Mouse (Mus musculus) limb, embryonic 13.5 days (tissue): ENCODE data around the gene Adam10. TPM values are rescaled to one million over a fixed set of nuclear protein-coding genes. Genes with fewer than 3 reads are reported as not detected.

Source experiments
- ATAC-seq: fragments of 200-750 bp; cut with Nextera tagmentation; 2 replicates; pipeline ENCODE4 v1.8.0; 2017; ENCODE audit warnings: low read depth, moderate number of reproducible peaks, moderate TSS enrichment; ENCODE audit not compliant: low FRiP score
- H3K27ac ChIP-seq: fragments of 300-500 bp; sonication (generic); 2 replicates; pipeline ENCODE4 v1.5.1; 2015; ENCODE audit warnings: inconsistent platforms, mild to moderate bottlenecking, moderate library complexity
- H3K27me3 ChIP-seq: fragments of 300-500 bp; sonication (generic); 2 replicates; pipeline ENCODE4 v1.6.1; 2015; ENCODE audit warnings: mild to moderate bottlenecking, inconsistent platforms
- H3K36me3 ChIP-seq: fragments of 300-500 bp; sonication (generic); 2 replicates; pipeline ENCODE4 v1.6.1; 2015; ENCODE audit warnings: inconsistent platforms, mild to moderate bottlenecking, moderate library complexity
- H3K4me1 ChIP-seq: fragments of 300-500 bp; sonication (generic); 2 replicates; pipeline ENCODE4 v1.6.1; 2015; ENCODE audit warnings: inconsistent platforms
- H3K4me2 ChIP-seq: fragments of 300-500 bp; sonication (generic); replicated peaks from 2 replicates; pipeline ENCODE4 v1.6.1; 2015; ENCODE audit warnings: inconsistent platforms, mild to moderate bottlenecking, moderate library complexity
- H3K4me3 ChIP-seq: fragments of 300-500 bp; sonication (generic); 2 replicates; pipeline ENCODE4 v1.5.1; 2015; ENCODE audit warnings: moderate library complexity, mild to moderate bottlenecking, inconsistent platforms
- H3K9ac ChIP-seq: fragments of 300-500 bp; sonication (generic); 2 replicates; pipeline ENCODE4 v1.6.1; 2015; ENCODE audit warnings: mild to moderate bottlenecking, inconsistent platforms
- H3K9me3 ChIP-seq: fragments of 300-500 bp; sonication (generic); 2 replicates; pipeline ENCODE4 v1.6.1; 2016; ENCODE audit warnings: inconsistent platforms
- WGBS: fragments of 180-500 bp; shearing (Covaris S2); methylation state at CpG from one replicate; pipeline ENCODE4 v1.1.7; 2015; 5-methylcytosine and 5-hydroxymethylcytosine counted together
- polyA plus RNA-seq: library from polyadenylated mRNA; unstranded; fragments of >200 nt; fragmentation: Nextera tagmentation; extraction: Ambion mirVana; gene quantifications from 2 replicates; pipeline ENCODE4 v1.2.1, GENCODE M21; 2015

Gene Adam10
- 60.6 and 64.6 TPM in 2 replicates for polyA plus RNA-seq

DNA sequence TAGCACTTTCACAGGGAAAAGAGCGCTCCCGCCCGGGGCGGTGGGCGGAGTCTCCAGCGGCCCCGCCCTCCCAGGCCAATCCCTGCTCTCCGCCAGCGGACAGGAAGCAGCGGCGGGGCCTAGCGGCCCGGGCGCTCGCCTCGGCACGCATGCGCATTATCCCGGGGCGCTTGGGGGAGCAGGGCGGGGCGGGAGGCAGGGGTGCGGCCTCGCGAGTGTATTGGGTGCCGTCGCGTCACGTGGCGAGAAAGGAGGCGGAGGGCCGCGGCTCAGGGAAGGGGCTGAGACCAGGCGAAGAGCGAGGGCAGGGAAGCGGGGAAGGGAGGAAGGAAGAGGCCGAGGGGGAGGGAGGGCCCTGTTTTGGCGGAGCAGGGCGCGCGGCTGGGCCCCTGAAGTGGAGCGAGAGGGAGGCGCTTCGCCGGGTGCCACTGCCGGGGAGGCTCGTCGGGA is at the start of gene Adam10:
Adam10 (plus strand) TSS at position 316 of the 450 bp plus-strand sequence.
- Histone ChIP-seq H3K4me2 (peak within 1 kb of the TSS; percentile 80), H3K27me3 (no peaks in the 10 kb centered on the region), H3K4me3 (peak within 1 kb of the TSS; percentile 96), H3K9me3 (0 out of 2 replicates have a peak, but pooled peaks cover 2% of the 10 kb centered on the region), H3K4me1 (peaks cover 17% of the 10 kb centered on the region), H3K9ac (peak within 1 kb of the TSS; percentile 97), H3K36me3 (no peaks in the 10 kb centered on the region), H3K27ac (peak within 1 kb of the TSS; percentile 96)
- peak; percentile 99 for ATAC-seq
- WGBS, result 1% methylated on average over 45 of the region's 48 CpGs

DNA sequence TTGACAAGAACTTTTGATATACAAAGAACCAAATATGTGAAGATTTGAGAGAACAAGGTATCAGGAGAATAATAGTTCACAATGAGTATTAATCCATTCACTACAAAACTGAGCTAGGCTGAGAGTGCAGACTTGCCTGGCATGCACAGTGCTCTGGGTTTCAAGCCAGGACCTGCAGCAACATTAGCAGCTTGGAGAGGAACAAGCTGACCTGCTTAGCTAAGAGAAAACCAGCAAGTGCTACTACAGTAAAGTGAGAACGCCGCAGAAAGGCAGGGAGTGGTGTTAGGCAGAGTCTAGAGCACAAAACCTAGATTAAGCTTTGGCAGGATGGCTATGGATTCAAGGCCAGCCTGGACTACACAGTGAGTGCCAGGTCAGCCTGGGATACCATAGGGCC is 49.1 kb upstream of the Adam10 start:
- H3K4me3 ChIP-seq, result no peak overlapping the region
- H3K36me3 ChIP-seq, result no peaks in the 10 kb centered on the region
- H3K27me3 ChIP-seq, result no peaks in the 10 kb centered on the region
- no peaks in the 10 kb centered on the region; the same call in 1 of the 2 replicates for H3K4me1 ChIP-seq
- H3K27ac ChIP-seq, result no peak overlapping the region
- H3K9me3 ChIP-seq, result no peaks in the 10 kb centered on the region
- no peak for ATAC-seq
- 87% methylated on average over 2 of the region's 2 CpGs for WGBS
- H3K4me2 ChIP-seq, result no peak overlapping the region
- H3K9ac ChIP-seq, result no peak overlapping the region

DNA sequence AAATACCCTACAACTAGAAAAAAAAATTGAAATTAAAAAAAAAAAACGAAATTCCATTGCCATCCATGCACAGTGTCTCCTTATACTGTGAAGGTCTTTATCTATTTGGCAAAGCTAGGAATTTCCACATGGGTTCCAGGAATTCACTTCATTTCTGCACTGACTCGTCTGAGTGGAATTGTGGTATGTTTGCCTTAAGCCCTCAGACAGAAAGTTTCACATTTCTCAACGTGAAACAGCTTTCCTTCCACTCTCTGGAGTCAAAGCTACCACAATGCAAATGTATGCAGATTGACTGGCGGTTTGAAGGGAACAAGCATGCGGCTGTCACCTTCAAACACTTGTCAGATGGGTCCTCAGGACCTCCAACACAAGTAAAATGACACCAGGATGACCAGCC is 47.1 kb upstream of the Adam10 start:
- Histone ChIP-seq H3K9ac (no peak overlapping the region), H3K4me2 (no peak overlapping the region), H3K36me3 (no peaks in the 10 kb centered on the region), H3K4me1 (no peaks in the 10 kb centered on the region; the same call in 1 of the 2 replicates), H3K27me3 (no peaks in the 10 kb centered on the region), H3K4me3 (no peak overlapping the region), H3K9me3 (no peaks in the 10 kb centered on the region), H3K27ac (no peak overlapping the region)
- WGBS, result 20% methylated on average over 5 of the region's 5 CpGs
- no peak for ATAC-seq

DNA sequence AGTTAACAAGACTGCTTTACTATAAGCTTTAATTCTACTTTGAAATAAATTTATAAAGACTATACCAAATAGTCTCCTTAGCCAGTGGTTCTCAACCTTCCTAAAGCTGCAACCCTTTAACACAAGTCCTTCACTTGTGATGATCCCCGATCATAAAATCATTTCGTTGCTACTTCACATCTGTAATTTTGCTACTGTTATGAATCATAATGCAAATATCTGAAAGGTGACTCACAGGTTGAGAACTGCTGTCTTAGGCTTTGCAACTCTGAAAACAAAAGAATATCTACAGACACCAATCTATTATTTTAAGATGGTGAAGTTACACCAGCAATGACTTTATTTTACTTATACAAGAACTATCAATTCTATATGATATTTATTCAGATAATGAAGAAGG is 42.0 kb upstream of the Adam10 start:
- Histone ChIP-seq H3K36me3 (no peaks in the 10 kb centered on the region), H3K4me2 (no peak overlapping the region), H3K4me3 (no peak overlapping the region), H3K27ac (no peak overlapping the region), H3K9ac (no peak overlapping the region), H3K9me3 (no peaks in the 10 kb centered on the region), H3K4me1 (no peaks in the 10 kb centered on the region; the same call in 1 of the 2 replicates), H3K27me3 (no peaks in the 10 kb centered on the region)
- ATAC-seq, result no peak
- 87% methylated on average over 2 of the region's 2 CpGs for WGBS

DNA sequence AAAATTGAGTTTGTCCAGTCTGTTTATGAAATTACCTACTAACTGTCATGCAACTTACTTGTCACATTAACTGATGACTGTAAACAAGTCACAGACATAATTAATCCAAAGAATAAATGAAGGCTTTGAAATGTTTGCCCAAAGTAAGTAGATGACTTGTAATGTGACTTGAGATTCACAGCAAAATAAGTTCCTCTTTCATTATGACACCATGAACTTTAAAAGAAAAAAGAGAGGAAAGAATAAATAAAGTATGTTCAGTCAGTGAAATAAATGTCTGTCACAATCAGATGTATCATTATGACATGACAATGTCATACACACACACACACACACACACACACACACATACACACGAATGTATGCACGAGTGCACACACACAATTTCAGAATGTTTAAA is 28.5 kb upstream of the Adam10 start:
- ATAC-seq, result no peak
- Histone ChIP-seq H3K9me3 (no peaks in the 10 kb centered on the region), H3K4me2 (no peak overlapping the region), H3K27me3 (no peaks in the 10 kb centered on the region), H3K4me1 (peaks cover 4% of the 10 kb centered on the region; the same call in 1 of the 2 replicates), H3K36me3 (no peaks in the 10 kb centered on the region), H3K27ac (no peak overlapping the region), H3K4me3 (no peak overlapping the region), H3K9ac (no peak overlapping the region)
- 87% methylated on average over 2 of the region's 2 CpGs for WGBS

DNA sequence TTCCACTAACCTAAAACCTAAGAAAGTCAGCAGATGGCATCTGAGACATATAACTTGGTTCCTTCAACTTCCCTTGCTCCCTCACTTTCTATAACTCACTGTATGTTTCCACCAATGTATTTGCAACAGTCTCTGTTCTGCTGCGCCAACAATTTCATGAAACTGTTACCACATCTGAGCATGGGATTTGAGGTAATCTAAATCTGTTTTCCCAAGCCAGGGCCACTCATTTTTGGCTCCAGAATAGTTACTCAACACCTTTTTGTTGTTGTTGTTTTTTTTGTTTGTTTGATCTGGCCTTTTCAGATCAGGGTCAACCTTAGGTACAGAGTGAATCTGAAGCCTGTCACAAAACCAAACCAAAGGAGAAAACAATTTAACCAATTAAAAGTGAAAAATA is 27.8 kb upstream of the Adam10 start:
- H3K27me3 ChIP-seq, result no peaks in the 10 kb centered on the region
- H3K9ac ChIP-seq, result no peak overlapping the region
- no peak overlapping the region for H3K4me2 ChIP-seq
- peaks cover 5% of the 10 kb centered on the region; the same call in 1 of the 2 replicates for H3K4me1 ChIP-seq
- no peak for ATAC-seq
- no peak overlapping the region for H3K4me3 ChIP-seq
- H3K9me3 ChIP-seq, result no peaks in the 10 kb centered on the region
- H3K27ac ChIP-seq, result no peak overlapping the region
- 89% methylated on average over 1 of the region's 1 CpGs for WGBS
- no peaks in the 10 kb centered on the region for H3K36me3 ChIP-seq

DNA sequence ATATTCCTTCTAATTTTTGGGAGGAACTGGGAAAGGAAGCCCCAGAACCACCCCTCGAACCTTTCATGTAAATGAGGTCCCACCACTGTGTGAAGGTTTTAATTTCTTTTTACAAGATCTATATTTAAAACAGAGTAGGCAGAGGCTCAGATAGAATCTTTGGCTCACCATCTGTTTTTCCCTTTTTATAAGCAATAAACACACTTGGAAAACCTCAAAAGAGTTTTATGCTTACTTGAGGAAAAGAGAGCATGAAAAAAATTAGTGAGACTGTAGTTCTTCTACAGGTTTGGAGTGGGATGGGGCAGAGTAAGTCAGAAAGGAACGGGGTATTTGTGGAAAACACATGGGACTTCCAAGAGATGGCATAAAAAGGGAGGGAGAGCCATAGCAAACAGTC is 26.6 kb upstream of the Adam10 start:
- Histone ChIP-seq H3K9ac (no peak overlapping the region), H3K27me3 (no peaks in the 10 kb centered on the region), H3K4me3 (no peak overlapping the region), H3K9me3 (no peaks in the 10 kb centered on the region), H3K4me1 (peaks cover 9% of the 10 kb centered on the region; the same call in 1 of the 2 replicates), H3K4me2 (no peak overlapping the region), H3K36me3 (no peaks in the 10 kb centered on the region), H3K27ac (no peak overlapping the region)
- no peak for ATAC-seq
- 45% methylated on average over 2 of the region's 2 CpGs for WGBS

DNA sequence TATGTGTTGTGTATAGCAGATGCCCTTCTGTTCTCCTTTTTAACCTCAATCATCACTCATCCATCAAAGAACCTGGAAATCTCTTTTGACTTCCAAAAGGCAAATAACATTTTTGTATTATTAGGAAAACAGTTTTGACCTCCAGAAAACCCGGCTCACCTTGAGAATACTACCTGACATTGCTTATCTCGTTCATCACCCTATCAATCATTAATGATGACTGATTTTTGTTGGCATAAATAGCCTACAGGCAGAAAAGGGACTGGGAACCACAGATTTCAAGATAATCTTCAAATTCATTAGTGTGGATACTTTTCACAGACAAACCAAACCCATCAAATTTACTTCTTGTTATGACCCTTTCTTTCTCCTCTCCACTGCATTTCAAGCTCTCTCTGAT is 24.9 kb upstream of the Adam10 start:
- no peaks in the 10 kb centered on the region for H3K27me3 ChIP-seq
- H3K27ac ChIP-seq, result no peak overlapping the region
- H3K4me3 ChIP-seq, result no peak overlapping the region
- no peaks in the 10 kb centered on the region for H3K9me3 ChIP-seq
- H3K36me3 ChIP-seq, result no peaks in the 10 kb centered on the region
- H3K9ac ChIP-seq, result no peak overlapping the region
- WGBS, result 81% methylated on average over 2 of the region's 2 CpGs
- H3K4me2 ChIP-seq, result no peak overlapping the region
- no peak for ATAC-seq
- peaks cover 9% of the 10 kb centered on the region; the same call in 1 of the 2 replicates for H3K4me1 ChIP-seq

DNA sequence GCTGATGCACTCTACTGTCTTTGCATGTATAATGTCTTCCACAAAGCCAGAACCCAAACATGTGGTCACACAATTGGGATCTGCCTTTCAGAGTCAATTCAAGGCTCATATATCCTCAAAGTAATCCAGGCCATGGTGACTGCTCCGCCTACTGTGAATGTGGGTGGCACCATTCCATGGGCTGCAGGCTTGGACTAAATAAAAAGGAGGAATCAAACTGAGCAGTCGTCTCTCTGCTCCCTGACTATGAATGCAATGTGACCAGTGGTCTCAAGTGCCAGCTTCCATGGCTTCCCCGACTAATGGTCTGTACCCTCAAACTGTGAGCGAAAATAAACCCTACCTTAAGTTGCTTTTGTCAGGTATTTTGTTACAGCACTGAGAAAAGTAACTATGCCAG is 24.3 kb upstream of the Adam10 start:
- no peaks in the 10 kb centered on the region for H3K36me3 ChIP-seq
- no peak overlapping the region for H3K4me2 ChIP-seq
- H3K4me1 ChIP-seq, result peaks cover 9% of the 10 kb centered on the region; the same call in 1 of the 2 replicates
- H3K9ac ChIP-seq, result no peak overlapping the region
- ATAC-seq, result no peak
- H3K4me3 ChIP-seq, result no peak overlapping the region
- H3K9me3 ChIP-seq, result no peaks in the 10 kb centered on the region
- no peak overlapping the region for H3K27ac ChIP-seq
- H3K27me3 ChIP-seq, result no peaks in the 10 kb centered on the region
- WGBS, result 78% methylated on average over 4 of the region's 4 CpGs

DNA sequence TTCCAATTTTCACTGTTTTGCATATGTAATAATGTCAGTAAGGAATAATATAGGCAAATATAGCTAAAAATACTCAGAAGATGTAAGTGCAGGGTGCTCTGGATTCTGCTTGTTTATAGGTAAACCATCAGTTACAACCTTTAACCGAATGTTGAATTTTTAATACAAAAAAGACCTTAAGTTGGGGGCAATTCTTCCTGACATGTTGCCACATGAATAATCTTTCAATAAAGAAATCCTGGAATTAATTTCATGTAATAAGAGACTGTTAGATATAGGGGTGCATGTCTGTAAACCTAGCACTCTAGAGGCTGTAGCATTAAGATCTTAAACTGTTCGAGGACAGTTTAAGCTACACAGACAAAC is 23.1 kb upstream of the Adam10 start:
- Histone ChIP-seq H3K27ac (no peak overlapping the region), H3K4me2 (peak overlapping the region; percentile 93), H3K36me3 (no peaks in the 10 kb centered on the region), H3K9me3 (no peaks in the 10 kb centered on the region), H3K27me3 (no peaks in the 10 kb centered on the region), H3K4me1 (peaks cover 9% of the 10 kb centered on the region; the same call in 1 of the 2 replicates), H3K4me3 (peak overlapping the region; percentile 89), H3K9ac (no peak overlapping the region; the same call in 1 of the 2 replicates)
- no peak for ATAC-seq
- 54% methylated on average over 2 of the region's 2 CpGs for WGBS

DNA sequence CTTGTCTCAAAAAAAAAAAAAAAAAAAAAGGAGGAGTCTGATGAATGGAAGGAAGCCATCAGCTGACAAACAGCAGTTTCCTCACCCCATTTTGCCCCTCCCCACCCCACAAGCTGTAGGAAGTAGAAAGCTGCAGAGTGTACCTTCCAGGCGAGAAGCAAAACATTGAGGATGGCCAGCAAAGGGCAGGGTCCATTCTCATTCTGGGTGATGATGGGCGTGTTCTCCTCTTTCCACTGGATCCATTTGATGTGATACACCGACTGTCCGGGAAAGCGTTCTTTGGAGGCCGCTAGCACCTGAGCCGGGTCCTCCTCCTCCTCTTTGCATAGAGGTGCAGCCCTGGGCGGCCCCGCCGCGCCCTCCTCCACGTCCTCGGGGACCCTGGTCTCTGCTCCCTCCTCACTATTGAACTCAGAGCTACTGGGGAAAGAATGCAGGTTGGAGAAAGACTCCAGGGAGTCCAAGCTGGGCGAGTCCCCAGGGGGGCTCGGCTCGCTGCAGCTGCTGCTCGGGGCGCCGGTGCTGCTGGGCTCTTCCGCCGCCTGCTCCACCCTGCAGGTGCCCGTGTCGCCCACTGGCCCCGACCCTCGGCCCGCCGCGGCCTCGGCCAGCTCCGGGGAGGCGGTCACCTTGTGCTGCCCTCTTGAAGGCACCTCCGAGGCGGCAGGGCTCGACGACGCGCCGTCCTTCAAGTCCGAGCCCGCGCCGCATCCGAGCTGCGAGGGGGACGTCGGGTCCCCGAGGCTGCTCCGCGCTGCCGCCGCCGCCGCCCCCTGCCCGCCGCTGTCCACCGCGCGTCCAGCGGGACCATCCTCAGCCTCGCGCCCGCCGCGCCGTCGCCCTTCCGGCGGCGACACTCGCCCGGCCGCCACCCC is 22.4 kb upstream of the Adam10 start, which contains the start of gene Gm10642:
Gm10642 (plus strand) TSS at position 122 of the 878 bp plus-strand sequence.
- WGBS, result under 1% methylated on average over 65 of the region's 72 CpGs
- H3K9me3 ChIP-seq, result no peaks in the 10 kb centered on the region
- peak within 1 kb of the TSS; percentile 87 for H3K9ac ChIP-seq
- peak within 1 kb of the TSS; percentile 89 for H3K4me3 ChIP-seq
- no peaks in the 10 kb centered on the region for H3K36me3 ChIP-seq
- peaks cover 9% of the 10 kb centered on the region; the same call in 1 of the 2 replicates for H3K4me1 ChIP-seq
- H3K27me3 ChIP-seq, result no peaks in the 10 kb centered on the region
- peak within 1 kb of the TSS; percentile 93 for H3K4me2 ChIP-seq
- peak; percentile 9; the same call in 1 of the 2 replicates for ATAC-seq
- peak within 1 kb of the TSS; percentile 91 for H3K27ac ChIP-seq
